In genomic region chr17:24720616-24721015, GRCm38 (mm10) we compare ENCODE assay signal across 10 mouse cellular contexts. TPM values are rescaled to one million over a fixed set of nuclear protein-coding genes. Genes with fewer than 3 reads are reported as not detected.
DNase-seq lines count a peak whose midpoint lies in the region; ATAC-seq and TF ChIP-seq lines count a peak whose summit lies in the region.
"Not testable (repeated sequence)": the region's sequence is repeated elsewhere in the genome, so short reads cannot be mapped to it uniquely, and the experiment has no call there.
"Had no signal": no experiment of that assay in that cellular context is flagged by ENCODE, and none has a peak within 500 bp of the region (broad histone marks: within the 10 kb centered on the region; RNA-seq: fewer than 3 reads in every experiment).

No protein-coding gene starts in this region.

- H3K79me2 ChIP-seq in CH12.LX (replicated peaks; ENCODE audit: control insufficient read depth, extremely low read depth, insufficient read depth, poor library complexity, severe bottlenecking): peaks cover 47% of the 10 kb centered on the region

- H3K9me3 ChIP-seq in CH12.LX (replicated peaks; ENCODE audit: low read length); forebrain, embryonic 16.5 days (ENCODE audit: control insufficient read depth, low read length); hindbrain, embryonic 11.5 days (ENCODE audit: control insufficient read depth, low read length); kidney, embryonic 15.5 days (replicated peaks); liver, embryonic 13.5 days (replicated peaks); midbrain, embryonic 13.5 days; stomach, embryonic 14.5 days (ENCODE audit: control insufficient read depth, low read depth, low read length): not testable (repeated sequence)

- H3K4me3 ChIP-seq in CH12.LX (replicated peaks in 1 of 3; ENCODE audit: low read depth in 2 of 3, low read length in 2 of 3, poor library complexity in 1 of 3): peak overlapping the region; percentile 65 to 99 (median 78)
- H3K4me3 ChIP-seq in forebrain, embryonic 16.5 days (replicated peaks; ENCODE audit: low read length): peak overlapping the region; percentile 92
- peak overlapping the region; percentile 75 for H3K4me3 ChIP-seq in hindbrain, embryonic 11.5 days (ENCODE audit: low read depth, low read length)
- peak overlapping the region; percentile 98 for H3K4me3 ChIP-seq in kidney, embryonic 15.5 days (replicated peaks)
- peak overlapping the region; percentile 82 for H3K4me3 ChIP-seq in liver, embryonic 13.5 days (replicated peaks)
- peak overlapping the region; percentile 88 for H3K4me3 ChIP-seq in midbrain, embryonic 13.5 days (replicated peaks)
- peak overlapping the region; percentile 78 for H3K4me3 ChIP-seq in stomach, embryonic 14.5 days (ENCODE audit: low read depth, low read length)

- not testable (repeated sequence) for TF ChIP-seq POLR2A in CH12.LX (IDR thresholded peaks at IDR 0.05; ENCODE audit: low read depth, low read length)

- H3K4me1 ChIP-seq in CH12.LX (ENCODE audit: control insufficient read depth in 1 of 2, insufficient read depth in 2 of 2): peaks cover 5 to 31% of the 10 kb centered on the region in 2 experiments; a peak in 3 of 4 replicates
- peaks cover 33% of the 10 kb centered on the region for H3K4me1 ChIP-seq in forebrain, embryonic 16.5 days (replicated peaks; ENCODE audit: control insufficient read depth, insufficient read depth, low read length)
- H3K4me1 ChIP-seq in hindbrain, embryonic 11.5 days (replicated peaks; ENCODE audit: control insufficient read depth, insufficient read depth, low read length): peaks cover 10% of the 10 kb centered on the region
- H3K4me1 ChIP-seq in kidney, embryonic 15.5 days: peaks cover 41% of the 10 kb centered on the region
- H3K4me1 ChIP-seq in liver, embryonic 13.5 days (replicated peaks): peaks cover 52% of the 10 kb centered on the region
- H3K4me1 ChIP-seq in midbrain, embryonic 13.5 days (replicated peaks): peaks cover 41% of the 10 kb centered on the region
- peaks cover 17% of the 10 kb centered on the region; the same call in 1 of the 2 replicates for H3K4me1 ChIP-seq in stomach, embryonic 14.5 days (ENCODE audit: control insufficient read depth, insufficient read depth, low read length)

- peak overlapping the region; percentile 70 for H3K4me2 ChIP-seq in CH12.LX (ENCODE audit: insufficient read depth, low read depth, poor library complexity, severe bottlenecking)
- peak overlapping the region; percentile 80 for H3K4me2 ChIP-seq in forebrain, embryonic 16.5 days (ENCODE audit: low read length)
- H3K4me2 ChIP-seq in hindbrain, embryonic 11.5 days (replicated peaks; ENCODE audit: low read depth, low read length): peak overlapping the region; percentile 80
- peak overlapping the region; percentile 70 for H3K4me2 ChIP-seq in kidney, embryonic 15.5 days
- H3K4me2 ChIP-seq in liver, embryonic 13.5 days: peak overlapping the region; percentile 87
- peak overlapping the region; percentile 82 for H3K4me2 ChIP-seq in midbrain, embryonic 13.5 days (replicated peaks)
- peak overlapping the region; percentile 84 for H3K4me2 ChIP-seq in stomach, embryonic 14.5 days (replicated peaks; ENCODE audit: low read depth, low read length)

- peaks cover 35 to 52% of the 10 kb centered on the region in 2 experiments for H3K36me3 ChIP-seq in CH12.LX (replicated peaks in 1 of 2; ENCODE audit: control insufficient read depth in 1 of 2, insufficient read depth in 1 of 2, low read length in 1 of 2)
- H3K36me3 ChIP-seq in forebrain, embryonic 16.5 days (ENCODE audit: control insufficient read depth, insufficient read depth); hindbrain, embryonic 11.5 days (ENCODE audit: control insufficient read depth, insufficient read depth, low read length): not testable (repeated sequence)
- H3K36me3 ChIP-seq in kidney, embryonic 15.5 days: peaks cover 44% of the 10 kb centered on the region
- H3K36me3 ChIP-seq in liver, embryonic 13.5 days: peaks cover 51% of the 10 kb centered on the region
- H3K36me3 ChIP-seq in midbrain, embryonic 13.5 days: peaks cover 37% of the 10 kb centered on the region
- H3K36me3 ChIP-seq in stomach, embryonic 14.5 days (ENCODE audit: control insufficient read depth, insufficient read depth, low read length): peaks cover 13% of the 10 kb centered on the region

- dilution Hi-C loops in CH12.LX (cut with MboI; ENCODE audit: extremely low pct_ligation_motif_present, extremely low pct_unique_long_range_greater_than_20kb, low sequenced_read_pairs): not testable (repeated sequence)

- not testable (repeated sequence) for H3K27me3 ChIP-seq in CH12.LX (replicated peaks); forebrain, embryonic 16.5 days (replicated peaks; ENCODE audit: control insufficient read depth, insufficient read depth, low read length); hindbrain, embryonic 11.5 days (ENCODE audit: control insufficient read depth, insufficient read depth, low read length); kidney, embryonic 15.5 days; liver, embryonic 13.5 days; midbrain, embryonic 13.5 days; stomach, embryonic 14.5 days (ENCODE audit: control insufficient read depth, insufficient read depth, low read length)

- H3K9ac ChIP-seq in CH12.LX (ENCODE audit: insufficient read depth, low read depth): peak overlapping the region; percentile 97
- peak overlapping the region; percentile 70 for H3K9ac ChIP-seq in forebrain, embryonic 16.5 days (replicated peaks; ENCODE audit: low read depth, low read length)
- peak overlapping the region; percentile 80 for H3K9ac ChIP-seq in hindbrain, embryonic 11.5 days (ENCODE audit: low read depth, low read length)
- H3K9ac ChIP-seq in kidney, embryonic 15.5 days: peak overlapping the region; percentile 72
- H3K9ac ChIP-seq in liver, embryonic 13.5 days: peak overlapping the region; percentile 91
- peak overlapping the region; percentile 88 for H3K9ac ChIP-seq in midbrain, embryonic 13.5 days (replicated peaks)
- H3K9ac ChIP-seq in stomach, embryonic 14.5 days (replicated peaks; ENCODE audit: low read depth, low read length): peak overlapping the region; percentile 82

- not testable (repeated sequence) for TF ChIP-seq RAD21 in CH12.LX (IDR thresholded peaks at IDR 0.05; ENCODE audit: low read depth, low read length)

- ATAC-seq in forebrain, embryonic 16.5 days; hindbrain, embryonic 11.5 days (ENCODE audit: low FRiP score); kidney, embryonic 15.5 days (replicated peaks; ENCODE audit: low FRiP score); liver, embryonic 13.5 days (ENCODE audit: low read depth); midbrain, embryonic 13.5 days; stomach, embryonic 14.5 days (ENCODE audit: insufficient number of reproducible peaks, insufficient read depth, low FRiP score, low read depth): not testable (repeated sequence)

- DNase-seq in CH12.LX (ENCODE audit: extremely low read depth); liver, embryonic 13.5 days: not testable (repeated sequence)
- DNase-seq in embryo, embryonic 10.5 days (ENCODE audit: low spot score): peak; percentile 15
- DNase-seq in hindbrain, embryonic 11.5 days (ENCODE audit: low spot score): peak; percentile 28

- H3K27ac ChIP-seq in CH12.LX (ENCODE audit: insufficient read depth, low read depth): peak overlapping the region; percentile 64
- H3K27ac ChIP-seq in forebrain, embryonic 16.5 days (ENCODE audit: low read length); hindbrain, embryonic 11.5 days (ENCODE audit: low read depth, low read length); midbrain, embryonic 13.5 days; stomach, embryonic 14.5 days (ENCODE audit: low read length): not testable (repeated sequence)
- peak overlapping the region; percentile 86 for H3K27ac ChIP-seq in kidney, embryonic 15.5 days
- H3K27ac ChIP-seq in liver, embryonic 13.5 days: peak overlapping the region; percentile 84

- TF ChIP-seq EP300 in CH12.LX (IDR thresholded peaks at IDR 0.05; ENCODE audit: low read length): not testable (repeated sequence)

- TF ChIP-seq CTCF in CH12.LX (conservative IDR thresholded peaks at IDR 0.05 in 1 of 2, IDR thresholded peaks at IDR 0.05 in 1 of 2; ENCODE audit: low read depth in 2 of 2, low read length in 2 of 2): not testable (repeated sequence)

- in situ Hi-C loops in CH12.LX (cut with MboI; ENCODE audit: low pct_ligation_motif_present, low pct_unique_long_range_greater_than_20kb, low sequenced_read_pairs): not testable (repeated sequence)

- WGBS in forebrain, embryonic 16.5 days: 2% methylated on average over 10 of the region's 11 CpGs
- 3% methylated on average over 10 of the region's 11 CpGs for WGBS in hindbrain, embryonic 11.5 days
- under 1% methylated on average over 11 of the region's 11 CpGs for WGBS in kidney, embryonic 15.5 days
- 0% methylated on average over 11 of the region's 11 CpGs for WGBS in liver, embryonic 13.5 days (ENCODE audit: insufficient replicate concordance)
- 2% methylated on average over 11 of the region's 11 CpGs for WGBS in midbrain, embryonic 13.5 days
- under 1% methylated on average over 11 of the region's 11 CpGs for WGBS in stomach, embryonic 14.5 days

RNA-seq across cellular contexts. Expression of gene Rps2, which starts 2.7 kb away (rescaled TPM):
- 5,102 and 6,050 TPM in 2 replicates for total RNA-seq in CH12.LX (2012; rRNA removed)
- 5,117 and 5,410 TPM in 2 replicates for total RNA-seq in CH12.LX (2014; rRNA removed)
- polyA plus RNA-seq in CH12.LX (2012; ENCODE audit: insufficient read length, low read depth): 1,976 and 2,057 TPM in 2 replicates
- polyA plus RNA-seq in forebrain, embryonic 16.5 days (2015; fragmentation: Nextera tagmentation; extraction: Ambion mirVana): 787 and 797 TPM in 2 replicates
- 1,264 and 1,299 TPM in 2 replicates for polyA plus RNA-seq in hindbrain, embryonic 11.5 days (2014; fragmentation: Nextera tagmentation; extraction: Ambion mirVana)
- polyA plus RNA-seq in kidney, embryonic 15.5 days (2015; fragmentation: Nextera tagmentation; extraction: Ambion mirVana): 1,520 and 1,607 TPM in 2 replicates
- 1,350 and 1,469 TPM in 2 replicates for polyA plus RNA-seq in liver, embryonic 13.5 days (2015; fragmentation: Nextera tagmentation; extraction: Ambion mirVana)
- 770 and 771 TPM in 2 replicates for polyA plus RNA-seq in midbrain, embryonic 13.5 days (2015; fragmentation: Nextera tagmentation; extraction: Ambion mirVana)
- polyA plus RNA-seq in stomach, embryonic 14.5 days (2014; fragmentation: Nextera tagmentation; extraction: Ambion mirVana): 1,483 and 1,587 TPM in 2 replicates

RNA-seq across cellular contexts. Expression of gene Rnf151, which starts 2.8 kb away (rescaled TPM):
- total RNA-seq in CH12.LX (2012; rRNA removed) (0.38 and 0.59 TPM in 2 replicates), CH12.LX (2014; rRNA removed) (not detected in 2 replicates)
- 0.20 and 0.34 TPM in 2 replicates for polyA plus RNA-seq in CH12.LX (2012; ENCODE audit: insufficient read length, low read depth)
- not detected in 2 replicates for polyA plus RNA-seq in forebrain, embryonic 16.5 days (2015; fragmentation: Nextera tagmentation; extraction: Ambion mirVana)
- not detected in 2 replicates for polyA plus RNA-seq in hindbrain, embryonic 11.5 days (2014; fragmentation: Nextera tagmentation; extraction: Ambion mirVana)
- polyA plus RNA-seq in kidney, embryonic 15.5 days (2015; fragmentation: Nextera tagmentation; extraction: Ambion mirVana): 0.18 TPM in 1 of 2 replicates, not detected in the other
- 0.10 TPM in 1 of 2 replicates, not detected in the other for polyA plus RNA-seq in liver, embryonic 13.5 days (2015; fragmentation: Nextera tagmentation; extraction: Ambion mirVana)
- not detected in 2 replicates for polyA plus RNA-seq in midbrain, embryonic 13.5 days (2015; fragmentation: Nextera tagmentation; extraction: Ambion mirVana)
- polyA plus RNA-seq in stomach, embryonic 14.5 days (2014; fragmentation: Nextera tagmentation; extraction: Ambion mirVana): not detected in 2 replicates
- total RNA-seq: heart, postnatal 10 days; left cerebral cortex, postnatal 14 days had no signal

RNA-seq across cellular contexts. Expression of gene Ndufb10, which starts 3.7 kb away (rescaled TPM):
- 188 and 207 TPM in 2 replicates for total RNA-seq in CH12.LX (2012; rRNA removed)
- total RNA-seq in CH12.LX (2014; rRNA removed): 207 and 208 TPM in 2 replicates
- polyA plus RNA-seq in CH12.LX (2012; ENCODE audit: insufficient read length, low read depth): 136 and 155 TPM in 2 replicates
- polyA plus RNA-seq in forebrain, embryonic 16.5 days (2015; fragmentation: Nextera tagmentation; extraction: Ambion mirVana): 220 and 233 TPM in 2 replicates
- polyA plus RNA-seq in hindbrain, embryonic 11.5 days (2014; fragmentation: Nextera tagmentation; extraction: Ambion mirVana): 198 and 223 TPM in 2 replicates
- 237 and 238 TPM in 2 replicates for polyA plus RNA-seq in kidney, embryonic 15.5 days (2015; fragmentation: Nextera tagmentation; extraction: Ambion mirVana)
- 206 and 216 TPM in 2 replicates for polyA plus RNA-seq in liver, embryonic 13.5 days (2015; fragmentation: Nextera tagmentation; extraction: Ambion mirVana)
- polyA plus RNA-seq in midbrain, embryonic 13.5 days (2015; fragmentation: Nextera tagmentation; extraction: Ambion mirVana): 257 and 260 TPM in 2 replicates
- 226 and 259 TPM in 2 replicates for polyA plus RNA-seq in stomach, embryonic 14.5 days (2014; fragmentation: Nextera tagmentation; extraction: Ambion mirVana)

RNA-seq across cellular contexts. Expression of gene Rpl3l, which starts 7.0 kb away (rescaled TPM):
- total RNA-seq in CH12.LX (2012; rRNA removed) (0.17 TPM in 1 of 2 replicates, not detected in the other), CH12.LX (2014; rRNA removed) (0.24 TPM in 1 of 2 replicates, not detected in the other)
- polyA plus RNA-seq in CH12.LX (2012; ENCODE audit: insufficient read length, low read depth): 0.79 and 0.91 TPM in 2 replicates
- not detected in 2 replicates for polyA plus RNA-seq in forebrain, embryonic 16.5 days (2015; fragmentation: Nextera tagmentation; extraction: Ambion mirVana)
- polyA plus RNA-seq in hindbrain, embryonic 11.5 days (2014; fragmentation: Nextera tagmentation; extraction: Ambion mirVana): 0.11 TPM in 1 of 2 replicates, not detected in the other
- polyA plus RNA-seq in kidney, embryonic 15.5 days (2015; fragmentation: Nextera tagmentation; extraction: Ambion mirVana): not detected in 2 replicates
- 0.10 TPM in 1 of 2 replicates, not detected in the other for polyA plus RNA-seq in liver, embryonic 13.5 days (2015; fragmentation: Nextera tagmentation; extraction: Ambion mirVana)
- not detected in 2 replicates for polyA plus RNA-seq in midbrain, embryonic 13.5 days (2015; fragmentation: Nextera tagmentation; extraction: Ambion mirVana)
- 0.26 TPM in 1 of 2 replicates, not detected in the other for polyA plus RNA-seq in stomach, embryonic 14.5 days (2014; fragmentation: Nextera tagmentation; extraction: Ambion mirVana)

RNA-seq across cellular contexts. Expression of gene Tbl3, which starts 13.2 kb away (rescaled TPM):
- total RNA-seq in CH12.LX (2012; rRNA removed) (98.0 and 122 TPM in 2 replicates), CH12.LX (2014; rRNA removed) (99.7 and 105 TPM in 2 replicates)
- polyA plus RNA-seq in CH12.LX (2012; ENCODE audit: insufficient read length, low read depth): 101 and 104 TPM in 2 replicates
- 83.7 and 85.5 TPM in 2 replicates for polyA plus RNA-seq in forebrain, embryonic 16.5 days (2015; fragmentation: Nextera tagmentation; extraction: Ambion mirVana)
- polyA plus RNA-seq in hindbrain, embryonic 11.5 days (2014; fragmentation: Nextera tagmentation; extraction: Ambion mirVana): 83.7 and 101 TPM in 2 replicates
- polyA plus RNA-seq in kidney, embryonic 15.5 days (2015; fragmentation: Nextera tagmentation; extraction: Ambion mirVana): 85.0 and 94.5 TPM in 2 replicates
- polyA plus RNA-seq in liver, embryonic 13.5 days (2015; fragmentation: Nextera tagmentation; extraction: Ambion mirVana): 53.0 and 53.2 TPM in 2 replicates
- 81.4 and 84.3 TPM in 2 replicates for polyA plus RNA-seq in midbrain, embryonic 13.5 days (2015; fragmentation: Nextera tagmentation; extraction: Ambion mirVana)
- polyA plus RNA-seq in stomach, embryonic 14.5 days (2014; fragmentation: Nextera tagmentation; extraction: Ambion mirVana): 67.8 and 72.1 TPM in 2 replicates
